Mouse (Mus musculus): ENCODE measurements around the gene Etnk1.
"Not testable (repeated sequence)": the region's sequence is repeated elsewhere in the genome, so short reads cannot be mapped to it uniquely, and the experiment has no call there.

Gene Etnk1

DNA sequence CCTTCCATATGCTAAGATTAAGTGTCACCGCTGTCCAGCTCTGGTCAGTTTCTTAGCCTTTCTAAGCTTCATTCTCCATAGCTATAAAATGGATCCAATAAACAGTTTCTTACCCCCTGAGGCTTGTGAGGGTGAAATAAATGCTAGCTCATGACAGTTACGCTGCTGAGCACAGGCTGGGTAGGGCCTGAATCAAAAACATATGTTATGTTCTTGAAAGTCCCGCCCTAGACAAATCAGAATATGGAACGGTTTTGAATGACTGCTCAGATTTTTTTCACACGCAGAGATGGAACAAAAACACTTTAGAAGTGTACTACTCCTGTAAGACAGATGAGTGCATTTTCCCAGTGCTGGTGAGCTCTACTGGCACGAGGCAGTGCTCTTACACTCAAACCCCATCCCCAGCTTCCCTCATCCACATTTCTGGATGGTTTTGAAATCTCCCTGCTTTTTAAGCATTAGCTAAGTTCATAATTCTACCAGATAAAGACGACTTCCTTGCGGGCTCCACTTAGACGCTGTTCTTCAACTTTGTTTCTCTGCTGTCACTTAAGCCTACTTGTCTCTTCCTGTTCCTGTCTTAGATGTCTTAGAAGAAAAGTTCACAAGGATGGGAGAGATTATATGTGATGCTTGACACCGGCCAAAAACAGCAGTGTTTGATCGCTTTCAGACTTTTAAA is 4.9 kb downstream of the Etnk1 start:
- DNase-seq = no peak

DNA sequence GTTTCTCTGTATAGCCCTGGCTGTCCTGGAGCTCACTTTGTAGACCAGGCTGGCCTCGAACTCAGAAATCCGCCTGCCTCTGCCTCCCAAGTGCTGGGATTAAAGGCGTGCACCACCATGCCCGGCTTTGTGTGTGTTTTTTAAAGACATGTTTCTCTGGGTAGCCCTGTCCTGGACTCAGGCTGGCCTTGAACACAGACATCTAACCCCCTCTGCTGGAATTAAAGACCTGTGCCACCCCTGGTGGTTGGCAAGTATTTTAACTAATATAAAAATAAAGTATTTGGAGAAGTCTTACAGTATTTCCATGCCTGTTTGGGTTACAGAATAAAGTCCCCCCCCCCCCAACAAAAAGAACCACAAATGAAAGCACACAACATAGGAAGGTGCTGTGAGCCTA is 5.7 kb downstream of the Etnk1 start:
- DNase-seq = not testable (repeated sequence)

GRCm38 (mm10) chr6:143174226-143174625 is 7.2 kb downstream of the Etnk1 start:
- DNase-seq = no peak

DNA sequence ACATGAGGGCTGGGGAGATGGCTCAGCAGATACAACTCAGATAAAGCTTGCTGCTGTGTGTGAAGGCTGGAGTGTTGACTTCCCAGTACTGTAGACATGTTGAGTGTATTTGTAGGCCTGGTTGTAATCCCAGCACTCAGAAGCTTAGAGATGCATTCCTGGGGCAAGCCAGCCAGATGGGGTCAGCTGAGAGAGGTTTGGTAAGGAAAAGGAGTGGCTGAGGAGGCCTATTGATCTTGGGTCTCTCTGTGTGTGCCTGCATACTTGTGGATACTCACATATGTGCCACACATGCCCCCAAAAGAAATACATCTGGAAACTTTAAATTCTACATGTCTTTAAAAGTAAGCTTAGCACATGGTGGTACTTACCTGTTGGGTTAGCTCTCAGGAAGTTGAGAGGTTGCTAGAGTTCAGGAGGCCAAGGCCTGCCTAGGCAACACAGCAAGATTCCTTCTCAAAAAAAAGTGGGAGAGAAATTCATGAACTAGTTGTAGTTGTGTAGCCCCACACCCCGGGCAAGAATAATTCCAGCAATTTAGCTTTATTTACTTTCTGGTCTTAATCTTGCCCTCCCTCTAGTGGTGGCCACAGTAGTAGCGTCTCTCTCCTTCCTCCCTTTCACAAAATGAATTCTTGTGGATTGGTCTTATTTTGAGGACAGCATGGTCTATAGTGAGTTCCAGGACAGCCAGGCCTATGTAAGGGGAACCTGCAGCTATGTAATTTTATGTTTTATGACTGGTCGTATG is 8.1 kb downstream of the Etnk1 start:
- DNase-seq = peak; percentile 29

GRCm38 (mm10) chr6:143176076-143176475 is 9.1 kb downstream of the Etnk1 start:
- DNase-seq = no peak

DNA sequence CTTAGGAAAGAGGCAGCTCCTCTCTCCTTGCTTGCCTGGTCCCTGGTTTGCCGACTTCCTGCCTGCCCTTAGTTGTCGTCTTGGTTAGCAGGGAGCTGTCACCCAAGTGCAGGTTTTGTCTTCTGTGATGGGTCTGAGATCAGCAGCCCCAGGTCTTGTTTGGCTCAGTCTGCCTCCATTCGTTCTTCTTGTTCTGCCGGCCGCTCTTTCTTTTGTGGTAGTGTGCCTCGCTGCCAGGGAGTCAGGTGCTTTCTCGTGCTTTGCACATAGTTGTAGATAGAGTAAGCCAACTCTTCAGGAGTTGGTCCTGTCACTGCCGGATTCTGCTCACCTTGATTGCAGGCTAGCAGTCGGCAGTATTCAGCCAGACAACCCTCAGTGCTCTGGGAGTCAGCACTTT is 9.6 kb downstream of the Etnk1 start:
- DNase-seq = no peak

DNA sequence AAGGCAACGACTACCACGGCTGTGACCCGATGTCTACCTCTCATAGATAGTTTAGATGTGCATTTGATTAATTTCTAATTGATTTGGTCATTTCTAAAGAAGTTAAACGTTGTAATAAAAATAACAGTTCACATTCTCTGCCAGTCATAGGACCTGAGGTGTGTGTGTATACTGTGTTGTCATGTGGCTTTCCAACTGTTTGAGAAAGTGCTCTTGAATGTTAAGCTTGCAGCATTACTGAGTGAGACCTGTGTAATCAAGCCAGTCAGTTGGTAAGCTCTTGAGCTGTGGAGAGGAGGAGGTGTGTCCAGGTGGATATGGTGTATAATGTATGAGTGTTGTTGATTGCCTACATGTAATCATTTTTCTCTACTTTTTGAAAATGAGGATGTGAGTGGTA is 12.2 kb downstream of the Etnk1 start:
- DNase-seq = no peak

DNA sequence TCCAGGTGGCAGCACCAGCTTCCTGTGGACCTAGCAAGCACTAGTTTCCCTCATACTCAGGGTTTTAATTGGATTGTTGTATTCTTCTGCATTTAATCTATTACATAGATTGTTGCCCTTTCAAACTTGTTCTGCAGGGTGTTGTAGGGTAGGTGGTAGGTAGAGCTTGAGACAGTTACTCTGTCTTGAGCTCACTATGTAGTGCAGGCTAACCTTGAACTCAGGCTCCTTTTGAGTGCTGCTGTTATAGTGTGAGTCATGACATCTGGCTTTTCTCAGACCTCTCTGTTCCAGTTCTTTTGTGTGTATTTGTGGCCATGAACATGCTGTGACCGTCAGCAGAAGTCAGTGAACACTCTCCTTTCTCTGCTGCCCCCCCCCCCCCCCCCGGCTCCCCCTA is 12.7 kb downstream of the Etnk1 start:
- DNase-seq = no peak

- no peak for DNase-seq
These were observed 13.5 kb downstream of the Etnk1 start for GRCm38 (mm10) chr6:143180511-143180910.

GRCm38 (mm10) chr6:143184099-143184498 is 17.1 kb downstream of the Etnk1 start:
- no peak for DNase-seq

DNA sequence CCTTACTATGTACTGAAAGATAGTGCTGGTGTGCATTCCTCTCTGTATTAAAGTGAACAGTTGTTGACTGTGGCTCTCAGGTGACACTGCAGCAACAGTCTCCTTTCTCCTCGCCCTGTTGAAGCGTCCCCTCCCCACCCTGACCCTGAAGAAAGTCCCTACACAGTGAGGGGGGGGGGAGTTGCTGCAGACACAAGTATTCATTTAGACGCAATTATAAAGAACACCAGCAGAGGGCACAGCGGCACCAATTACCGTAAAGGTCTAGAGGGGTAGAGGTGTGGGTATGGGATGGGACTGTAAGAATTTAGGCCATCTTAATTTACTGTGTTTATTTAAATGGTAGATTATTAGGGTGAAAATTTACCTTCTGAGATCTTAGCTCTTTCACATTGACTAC is 17.7 kb downstream of the Etnk1 start:
- DNase-seq = no peak

DNA sequence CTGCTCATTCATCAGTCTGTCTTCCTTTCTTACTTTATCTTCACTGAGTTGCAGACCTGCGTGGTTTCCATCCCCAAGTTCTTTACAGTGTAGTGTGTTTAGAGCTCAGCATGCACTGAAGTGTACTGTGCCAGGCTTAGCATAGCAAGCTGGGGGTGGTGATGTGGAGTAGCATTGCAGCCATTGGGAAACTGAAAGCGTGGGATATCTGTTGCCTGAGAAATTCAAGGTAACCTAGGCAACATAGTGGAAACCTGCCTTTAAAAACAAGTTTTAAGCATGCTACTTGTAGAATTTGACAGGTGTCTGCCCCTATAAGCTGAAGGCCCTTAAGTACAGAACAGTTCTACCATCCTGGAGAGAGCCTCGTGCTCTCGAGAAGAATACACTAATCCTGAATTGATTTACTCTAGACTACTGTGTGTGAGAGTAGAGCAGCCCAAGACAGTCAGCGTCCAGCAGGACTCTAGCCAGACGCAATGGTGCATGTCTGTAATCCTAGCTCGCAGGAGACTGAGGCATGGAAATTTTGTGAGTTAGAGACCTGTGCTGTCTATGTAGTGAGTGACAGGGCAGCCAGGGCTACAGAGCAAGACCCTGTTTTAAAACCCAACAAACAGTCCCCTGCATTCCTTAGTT is 23.9 kb downstream of the Etnk1 start:
- peak; percentile 56 for DNase-seq

- no peak for DNase-seq
These were observed 24.6 kb downstream of the Etnk1 start for GRCm38 (mm10) chr6:143191477-143192098.

DNA sequence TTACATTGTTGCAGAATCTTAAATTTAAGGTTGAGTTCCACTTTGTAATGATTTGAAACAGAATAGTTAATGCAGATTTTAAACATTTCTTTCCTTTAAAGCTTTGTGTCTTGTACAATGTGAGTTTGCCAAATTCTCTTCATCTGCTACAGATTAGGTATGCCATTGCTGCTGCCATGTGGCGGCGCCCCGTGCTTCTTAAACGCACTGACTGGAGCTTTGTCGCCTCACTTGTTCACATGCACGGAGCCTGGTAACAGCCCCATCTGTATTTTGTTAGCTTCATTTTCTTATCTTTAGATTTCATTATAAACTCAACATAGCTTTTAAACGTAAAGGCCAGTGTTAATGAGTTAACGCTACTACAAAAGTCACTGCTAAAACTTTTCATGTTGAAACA is 25.7 kb downstream of the Etnk1 start:
- DNase-seq = peak; percentile 33

DNA sequence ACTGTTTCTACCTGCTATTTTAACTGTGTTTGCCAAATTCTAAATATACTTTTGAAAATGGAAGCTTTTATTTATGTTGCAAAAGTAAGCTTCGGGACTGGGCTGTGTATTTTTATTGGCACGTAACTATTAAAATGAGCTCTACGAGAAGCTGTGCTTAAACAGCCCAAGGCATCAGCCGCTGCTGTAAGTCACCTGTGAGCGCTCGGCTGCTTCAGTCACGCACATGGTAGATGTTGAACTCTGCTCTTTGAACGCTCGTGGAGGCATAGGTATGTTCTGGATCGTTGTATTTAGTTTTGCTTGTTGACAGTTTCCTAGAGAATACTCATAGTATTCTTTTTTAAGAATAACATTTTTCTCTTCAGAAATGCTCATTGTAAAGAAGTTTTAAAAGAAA is 26.1 kb downstream of the Etnk1 start:
- no peak for DNase-seq

DNA sequence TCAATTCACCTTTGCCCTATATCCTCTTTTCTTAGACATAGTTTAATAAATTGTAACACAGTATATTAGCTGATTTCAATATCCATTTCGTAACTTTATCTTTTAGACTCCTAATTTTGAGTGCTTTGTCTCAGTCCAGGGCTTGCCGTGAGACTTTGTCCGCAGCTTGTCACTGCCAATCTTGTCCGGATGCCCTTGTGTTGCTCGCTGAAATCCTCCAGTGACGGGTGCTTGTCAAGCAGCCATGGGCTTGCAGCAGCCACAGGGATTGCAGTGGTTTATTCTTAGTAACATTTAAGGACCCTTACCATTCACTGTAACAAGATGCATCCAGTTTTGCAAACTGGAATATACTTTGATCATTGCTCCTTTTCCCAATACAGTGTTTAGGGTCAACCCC is 26.6 kb downstream of the Etnk1 start:
- no peak for DNase-seq

DNA sequence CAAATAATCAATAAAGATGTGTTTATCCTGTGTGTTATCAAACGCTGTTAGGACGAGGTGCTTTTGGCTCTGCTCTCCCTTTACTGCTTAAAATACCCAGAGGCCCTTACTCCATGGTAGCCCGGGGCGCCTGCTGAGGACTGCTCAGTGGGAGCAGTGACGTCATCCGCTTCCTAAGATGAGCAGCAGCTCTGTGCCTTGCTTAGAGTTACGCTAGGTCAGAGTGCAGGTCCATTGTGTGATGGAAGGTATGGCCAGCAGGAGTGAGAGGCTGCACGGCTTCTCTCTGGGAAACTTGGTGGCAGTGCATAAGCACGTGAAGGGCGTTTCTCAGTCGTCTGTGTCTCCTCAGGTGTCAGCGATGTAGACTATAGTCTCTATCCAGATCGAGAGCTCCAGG is 30.0 kb downstream of the Etnk1 start:
- DNase-seq = no peak

GRCm38 (mm10) chr6:143198421-143198820 is 31.4 kb downstream of the Etnk1 start:
- DNase-seq = no peak

DNA sequence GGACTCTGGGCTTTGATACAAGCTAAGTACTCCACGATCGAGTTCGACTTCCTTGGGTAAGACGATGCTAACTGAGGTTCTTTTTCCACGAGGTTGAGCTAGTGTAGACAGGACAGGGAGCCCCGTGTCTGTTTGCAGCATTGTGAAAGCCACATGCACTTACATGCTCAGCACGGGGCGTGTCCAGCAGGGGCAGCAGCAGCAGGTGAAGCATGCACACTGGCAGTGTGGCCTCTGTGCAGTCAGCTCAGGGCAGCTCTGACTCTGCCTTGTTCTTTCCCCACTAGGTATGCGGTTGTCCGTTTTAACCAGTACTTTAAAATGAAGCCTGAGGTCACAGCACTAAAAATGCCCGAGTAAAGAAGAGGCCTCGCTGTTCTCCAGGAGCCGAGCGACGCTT is 36.1 kb downstream of the Etnk1 start:
- DNase-seq = no peak

DNA sequence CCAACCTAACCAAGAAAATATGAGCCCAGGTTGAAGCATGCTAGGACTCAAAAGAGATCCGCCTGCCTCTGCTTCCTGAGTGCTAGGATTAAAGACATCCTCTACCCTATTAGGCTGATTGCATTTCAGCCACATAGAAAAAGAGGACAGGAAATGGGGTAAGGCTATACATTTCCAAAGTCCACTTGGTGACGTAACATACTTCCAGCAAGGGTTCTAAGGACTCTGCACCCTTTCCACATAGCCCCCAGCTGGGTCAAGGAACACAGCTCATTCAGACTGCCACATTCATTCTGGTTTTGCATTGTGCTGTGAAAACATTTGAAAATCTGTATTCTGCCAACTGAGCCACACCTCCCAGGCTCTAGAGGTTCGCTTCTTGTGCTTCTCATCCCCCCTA is 41.9 kb downstream of the Etnk1 start:
- DNase-seq = no peak

DNA sequence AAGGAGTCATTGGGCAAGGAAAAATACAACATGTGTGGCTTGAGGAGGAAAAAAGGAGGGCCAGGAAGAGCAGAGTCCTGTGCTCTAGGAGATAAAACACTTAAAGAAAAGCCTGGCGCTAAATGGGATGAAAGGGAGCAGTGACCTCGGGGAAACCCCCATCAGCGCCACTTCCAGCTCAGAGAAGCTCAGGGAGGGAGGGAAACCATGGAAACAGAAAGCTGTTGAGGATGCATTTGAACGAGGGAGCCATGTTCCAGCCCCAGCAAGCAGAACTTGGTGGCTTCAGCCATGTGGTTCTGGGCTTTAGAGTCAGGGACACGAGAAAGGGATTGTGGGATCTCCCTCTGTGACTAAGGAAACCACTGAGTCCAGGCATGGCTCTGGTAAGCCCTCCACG is 45.7 kb downstream of the Etnk1 start:
- no peak for DNase-seq

GRCm38 (mm10) chr6:143213461-143213860 is 46.4 kb downstream of the Etnk1 start:
- DNase-seq = no peak

- no peak for DNase-seq
These were observed 49.2 kb downstream of the Etnk1 start for GRCm38 (mm10) chr6:143216221-143216620.

GRCm38 (mm10) chr6:143219347-143219746 is 52.3 kb downstream of the Etnk1 start:
- peak; percentile 42 for DNase-seq
